Mouse (Mus musculus): Measurements from ENCODE around the gene Acad10.
"Not testable (repeated sequence)": the region's sequence is repeated elsewhere in the genome, so short reads cannot be mapped to it uniquely, and the experiment has no call there.

The Acad10 gene

DNA sequence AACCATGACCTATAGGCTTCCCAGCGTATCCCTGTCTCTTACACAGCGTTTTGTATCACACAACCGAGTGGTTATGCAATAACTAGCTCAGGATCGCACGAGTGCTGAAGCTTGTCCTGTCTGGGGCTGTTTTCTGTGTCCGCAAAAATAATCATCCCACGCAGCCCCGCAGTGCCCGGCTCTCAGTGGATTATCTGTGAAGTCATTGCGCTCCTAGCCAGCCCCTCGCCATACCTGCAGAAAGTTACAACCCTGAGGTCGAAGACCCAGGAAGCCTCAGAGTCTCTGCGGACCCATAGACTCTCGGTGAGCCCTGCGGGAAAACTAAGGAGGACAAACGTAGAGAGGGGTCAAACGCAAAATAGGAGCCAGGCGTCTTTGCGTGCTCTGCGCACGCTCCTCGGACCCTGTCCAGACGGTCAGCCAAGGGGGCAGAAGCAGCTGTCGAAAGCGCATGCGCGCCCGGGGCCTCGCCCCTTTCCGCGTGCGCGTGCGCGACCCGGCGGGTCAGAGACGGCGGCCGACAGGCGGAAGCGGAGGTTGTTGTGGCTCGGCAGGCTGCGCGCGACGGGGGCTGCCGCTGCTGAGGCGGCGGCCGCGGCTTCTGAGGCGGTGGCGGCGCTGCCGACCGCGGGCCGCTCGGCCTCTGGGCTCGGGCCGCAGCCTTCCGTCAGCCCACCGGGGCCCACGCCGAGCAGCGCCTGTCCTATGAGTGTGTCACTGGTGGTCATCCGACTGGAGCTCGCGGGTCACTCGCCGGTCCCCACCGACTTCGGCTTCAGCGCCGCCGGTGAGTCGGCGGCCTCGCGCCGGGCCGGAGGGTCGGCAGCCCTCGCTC lies at the start of gene Acad10, which contains the start of gene Brap:
Acad10 (minus strand) TSS at position 456 of the 838 bp plus-strand sequence.
Brap (plus strand) TSS at position 505 of the 838 bp plus-strand sequence.
- DNase-seq: peak; percentile 96

DNA sequence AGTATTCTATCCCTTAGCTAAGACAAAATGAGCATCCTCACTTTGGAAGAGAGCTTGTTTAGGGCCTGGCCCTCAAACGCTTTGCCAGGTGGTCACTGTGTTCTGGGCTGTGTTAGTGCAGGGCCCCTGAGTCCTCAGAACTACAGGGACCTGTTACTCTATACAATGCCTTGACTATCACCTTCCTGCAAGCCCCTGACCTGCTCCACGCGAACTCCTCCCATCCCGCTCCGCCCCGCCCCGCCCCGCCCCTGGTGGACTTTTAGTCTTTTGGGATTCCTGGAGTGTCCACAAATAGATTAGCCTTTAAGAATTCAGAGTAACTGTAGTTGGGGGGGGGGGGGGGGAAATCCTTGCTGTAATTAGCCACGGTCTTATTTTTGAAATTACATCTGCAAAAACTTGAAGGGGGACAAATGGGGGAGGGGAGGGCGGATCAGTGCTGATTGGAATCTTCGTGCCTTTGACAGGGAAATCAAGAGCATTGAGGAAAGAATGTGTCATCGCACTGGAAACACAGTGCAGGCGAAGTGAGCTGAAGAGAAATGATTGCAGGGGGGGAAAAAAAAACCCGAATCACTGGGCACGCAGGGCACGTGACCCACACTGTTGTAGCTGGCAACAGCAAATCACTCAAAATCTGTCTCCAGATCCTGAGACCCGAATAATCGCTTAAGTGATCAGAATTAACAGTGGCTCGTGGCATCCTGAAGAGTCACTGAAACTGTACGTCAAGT lies 44.4 kb upstream of the Acad10 start:
- no peak for DNase-seq

DNA sequence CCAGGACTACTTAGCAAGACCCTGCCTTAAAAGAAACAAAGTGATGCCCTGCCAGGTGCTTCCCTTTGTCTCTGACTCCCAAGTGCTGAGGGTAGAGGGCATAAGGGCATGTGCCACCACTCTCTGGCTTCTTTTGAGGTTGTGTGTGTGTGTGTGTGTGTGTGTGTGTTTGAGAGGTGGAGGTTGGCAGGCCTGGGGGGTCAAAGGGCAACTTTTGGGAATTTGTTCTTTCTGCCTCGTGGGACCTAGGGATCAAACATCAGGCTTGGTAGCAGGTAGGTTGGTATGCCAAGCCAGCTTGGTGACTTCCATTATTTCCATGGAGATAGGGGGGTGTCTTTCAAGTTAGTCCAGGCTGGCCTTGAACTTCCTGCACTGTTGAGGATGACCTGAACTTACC lies 43.0 kb upstream of the Acad10 start:
- DNase-seq: no peak

DNA sequence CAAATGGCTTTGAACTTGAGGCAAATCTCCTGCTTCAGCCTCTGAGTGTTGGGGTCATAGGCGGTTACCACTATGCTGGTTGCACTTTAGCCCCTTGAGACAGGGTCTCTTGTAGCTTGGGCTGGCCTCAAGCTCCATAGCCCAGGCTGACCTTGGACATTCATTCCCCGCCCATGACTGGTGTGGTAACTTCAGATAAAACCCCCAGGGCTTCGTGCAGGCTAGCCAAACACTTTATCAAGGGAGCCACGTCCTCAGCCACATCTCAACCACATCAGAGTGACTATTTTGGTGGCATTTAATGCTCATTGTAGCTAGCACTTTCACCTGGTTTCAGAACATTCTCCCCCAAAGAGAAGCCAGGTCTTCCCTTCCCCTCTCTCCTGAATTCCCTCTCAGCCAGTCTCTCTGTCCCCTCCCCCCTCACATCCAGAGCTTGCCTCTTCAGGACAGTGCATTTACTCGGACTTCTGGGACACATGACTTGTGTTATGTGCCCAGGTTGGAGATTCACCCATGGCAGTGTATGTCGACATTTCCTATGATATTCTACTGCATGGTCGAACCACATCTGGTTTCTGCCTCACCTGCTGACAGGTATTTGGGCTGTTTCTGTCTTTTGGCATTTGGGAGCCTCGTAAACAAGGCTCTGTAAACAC lies 40.9 kb upstream of the Acad10 start:
- no peak for DNase-seq

DNA sequence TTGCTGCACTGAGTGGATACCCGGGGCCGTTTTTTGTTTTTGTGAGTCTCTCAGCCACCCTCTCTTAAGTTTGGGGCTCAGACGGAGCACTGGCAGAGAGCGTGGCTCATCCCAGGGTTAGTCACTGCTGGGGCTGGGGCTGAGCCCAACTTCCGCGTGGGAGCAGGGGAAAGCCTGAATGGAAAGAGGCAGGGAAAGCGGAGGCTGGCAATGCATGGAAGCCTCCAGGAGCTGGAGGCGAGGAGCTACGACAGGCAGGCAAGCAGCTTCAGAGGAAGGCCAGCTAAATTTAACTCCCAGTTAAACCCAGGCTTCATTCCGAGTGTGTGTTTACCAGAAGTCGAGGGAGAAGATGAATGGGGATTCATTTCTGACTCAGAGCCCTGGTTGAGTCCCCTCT lies 40.2 kb upstream of the Acad10 start:
- DNase-seq: no peak

DNA sequence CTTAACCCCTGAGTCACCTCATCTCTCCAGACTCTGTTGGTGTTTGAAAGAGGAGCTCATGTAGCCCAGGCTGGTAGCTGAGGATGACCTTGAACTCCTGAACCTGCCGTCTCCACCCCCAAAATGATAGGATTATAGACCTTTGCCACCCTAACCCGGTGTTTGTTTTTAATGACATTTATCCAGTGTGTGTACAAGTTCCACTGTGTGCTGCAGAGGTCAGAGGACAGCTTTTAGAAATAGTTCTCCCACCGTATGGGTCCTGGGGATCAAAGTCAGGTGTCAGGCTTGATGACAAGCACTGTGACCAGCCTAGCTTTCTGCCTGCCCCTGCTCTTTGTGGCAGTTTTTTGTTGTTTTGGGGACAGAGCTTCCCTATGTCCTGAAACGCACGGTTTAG lies 39.6 kb upstream of the Acad10 start:
- no peak for DNase-seq

DNA sequence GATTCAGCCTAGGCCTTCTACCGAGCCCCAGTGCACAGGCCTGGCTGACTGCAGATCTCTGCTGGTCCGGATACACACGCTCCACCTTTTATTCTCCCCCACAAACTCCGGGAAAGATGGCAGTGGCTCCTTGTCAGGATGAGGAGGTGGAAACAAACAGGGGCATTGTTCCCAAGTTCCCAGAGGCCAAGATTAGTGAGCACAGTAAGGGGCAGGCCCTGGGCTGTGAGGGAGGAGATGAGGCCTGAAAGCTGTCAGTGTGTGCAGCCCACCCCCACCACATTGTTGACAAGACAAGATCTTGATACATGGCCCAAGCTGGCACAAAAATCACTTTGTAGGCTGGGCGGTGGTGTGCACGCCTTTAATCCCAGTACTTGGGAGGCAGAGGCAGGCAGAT lies 36.4 kb upstream of the Acad10 start:
- DNase-seq: no peak

DNA sequence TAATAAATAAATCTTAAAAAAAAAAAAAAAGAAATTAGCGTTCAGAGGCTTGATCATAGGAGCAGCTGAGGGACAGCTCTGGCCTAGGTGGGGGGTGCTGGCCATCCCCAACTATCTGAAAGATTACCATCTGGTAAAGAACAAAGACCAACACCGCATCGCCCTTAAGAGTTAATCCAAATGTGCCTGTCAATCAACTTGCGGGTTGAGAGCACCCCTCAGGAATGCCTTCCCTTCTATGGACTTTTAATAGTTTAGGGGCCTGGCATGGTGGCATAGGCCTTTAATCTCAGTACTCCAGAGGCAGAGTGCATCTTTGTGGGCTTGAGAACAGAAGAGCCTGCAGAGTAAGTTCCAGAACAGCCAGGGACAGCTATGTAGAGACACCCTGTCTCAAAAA lies 32.6 kb upstream of the Acad10 start:
- no peak for DNase-seq

DNA sequence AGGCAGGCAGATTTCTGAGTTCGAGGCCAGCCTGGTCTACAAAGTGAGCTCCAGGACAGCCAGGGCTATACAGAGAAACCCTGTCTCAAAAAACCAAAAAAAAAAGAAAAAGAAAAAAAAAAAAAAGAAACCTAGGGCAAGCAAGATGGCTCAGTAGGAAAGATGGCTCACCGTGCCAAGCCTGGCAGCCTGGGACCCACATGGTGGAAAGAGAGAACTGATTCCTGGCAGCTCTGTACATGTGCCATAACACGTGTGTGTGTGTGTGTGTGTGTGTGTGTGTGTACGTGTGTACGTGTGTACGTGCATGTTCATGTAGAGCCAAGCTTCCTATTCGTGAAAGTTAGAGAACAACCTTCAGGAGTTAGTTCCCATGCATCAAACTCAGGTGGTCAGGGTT lies 31.1 kb upstream of the Acad10 start:
- DNase-seq: not testable (repeated sequence)

DNA sequence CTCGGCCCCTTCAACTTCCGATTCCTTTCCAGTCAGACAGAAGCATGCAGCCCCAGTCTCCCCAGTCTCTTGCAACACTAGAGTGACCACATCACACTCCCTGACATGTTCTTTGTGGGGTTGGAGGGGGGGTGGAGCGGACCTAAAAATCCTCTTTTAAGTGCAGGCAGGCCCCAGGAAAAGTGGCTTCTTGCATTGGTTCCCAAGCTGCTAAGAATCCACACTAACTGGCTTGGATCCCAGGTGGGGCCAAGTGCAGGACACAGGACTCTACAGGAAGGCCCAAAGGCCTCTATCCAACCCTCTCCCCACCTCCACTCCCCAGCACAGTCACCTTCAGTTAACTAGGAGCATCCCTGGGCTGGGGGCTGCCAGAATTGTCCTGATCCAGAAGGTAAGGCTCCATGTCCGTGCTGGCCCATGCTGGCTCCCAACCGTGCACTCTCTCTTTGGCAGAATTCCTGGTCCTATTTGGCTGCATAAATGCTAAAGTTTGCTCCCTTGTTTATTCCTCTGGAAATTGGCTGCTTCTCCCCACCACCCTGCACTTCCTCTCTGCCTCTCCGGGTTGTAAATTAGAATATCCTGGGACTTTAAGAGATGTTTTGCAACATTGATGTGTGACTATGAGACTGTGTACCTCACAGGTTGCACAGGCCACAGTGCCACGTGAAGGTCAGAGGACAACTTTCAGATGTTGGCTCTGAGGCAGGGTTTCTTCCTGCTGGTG lies 30.3 kb upstream of the Acad10 start:
- peak; percentile 60 for DNase-seq

DNA sequence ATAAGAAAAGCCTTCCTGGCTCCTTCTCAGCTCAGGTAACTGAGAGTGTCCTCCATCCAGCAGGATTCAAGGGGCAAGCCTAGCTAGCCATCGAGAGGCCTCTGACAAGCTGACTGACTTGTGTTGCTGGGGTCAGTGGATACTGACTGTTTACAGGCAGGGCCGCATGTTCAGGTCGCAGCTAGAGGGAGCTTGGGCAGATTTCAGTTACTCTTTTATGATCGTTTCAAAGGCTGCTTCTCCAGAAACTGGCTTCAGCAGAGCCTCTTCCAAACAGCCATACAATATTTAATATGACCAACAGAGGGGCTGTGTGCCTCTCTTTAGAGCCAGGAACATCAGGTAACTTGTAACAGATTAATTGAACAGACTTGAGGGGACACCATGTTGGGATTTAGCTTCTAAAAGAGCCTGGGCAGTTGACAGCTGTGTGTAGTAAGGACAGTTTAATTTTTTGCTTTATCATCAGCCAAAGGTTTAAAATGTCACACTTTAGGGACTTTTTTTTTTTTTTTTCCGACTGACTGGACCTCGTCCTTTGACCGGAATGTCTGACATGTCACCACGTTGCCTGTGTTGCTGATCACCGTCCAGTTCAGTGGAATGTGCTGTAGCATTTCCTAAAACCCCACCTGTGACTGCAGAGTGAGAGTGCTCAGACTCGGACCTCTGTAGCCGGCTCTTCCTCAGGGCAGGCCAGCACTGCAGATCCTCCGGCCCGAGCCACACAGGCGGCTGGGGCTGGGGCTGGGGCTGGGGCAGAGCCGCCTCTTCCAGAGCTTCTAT lies 26.0 kb upstream of the Acad10 start:
- peak; percentile 31 for DNase-seq

DNA sequence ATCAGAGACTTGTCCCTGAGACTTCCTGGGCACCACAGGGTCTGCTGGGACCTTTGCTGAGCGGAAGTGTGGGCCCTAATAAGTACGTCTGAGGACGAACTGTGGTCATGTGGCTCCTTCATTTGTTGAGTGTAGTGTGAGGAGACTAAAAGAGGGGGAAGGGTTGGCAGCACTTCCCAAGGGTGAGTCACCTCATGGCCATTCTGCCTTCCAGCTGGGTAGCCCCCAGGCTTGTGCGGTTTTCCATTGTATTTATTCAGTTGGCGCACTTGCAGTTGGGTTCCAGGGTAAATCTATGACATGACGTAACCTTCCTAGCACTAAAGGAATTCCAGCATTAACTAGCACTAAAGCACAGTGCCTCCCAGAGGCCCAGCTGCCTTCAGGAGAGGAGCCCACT lies 25.2 kb upstream of the Acad10 start:
- DNase-seq: no peak

DNA sequence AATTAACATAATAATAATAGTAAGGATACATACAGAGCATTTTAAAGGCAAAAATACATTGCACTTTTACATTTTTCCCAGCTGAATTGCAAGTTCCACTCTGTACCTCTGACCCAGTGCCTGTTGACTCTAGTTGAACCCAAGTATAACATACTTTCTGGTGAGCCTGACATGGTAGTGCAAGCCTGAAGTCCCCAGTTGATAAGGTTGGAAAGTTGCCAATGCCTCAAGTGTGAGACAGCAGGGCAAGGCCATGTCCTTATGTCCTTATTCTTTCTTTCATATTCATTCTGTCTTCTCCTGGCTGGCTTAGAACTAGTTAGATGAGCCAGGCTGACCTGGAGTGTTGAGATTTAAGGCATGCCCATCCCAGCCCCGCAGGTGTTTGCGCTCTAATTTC lies 21.9 kb upstream of the Acad10 start:
- DNase-seq: no peak

DNA sequence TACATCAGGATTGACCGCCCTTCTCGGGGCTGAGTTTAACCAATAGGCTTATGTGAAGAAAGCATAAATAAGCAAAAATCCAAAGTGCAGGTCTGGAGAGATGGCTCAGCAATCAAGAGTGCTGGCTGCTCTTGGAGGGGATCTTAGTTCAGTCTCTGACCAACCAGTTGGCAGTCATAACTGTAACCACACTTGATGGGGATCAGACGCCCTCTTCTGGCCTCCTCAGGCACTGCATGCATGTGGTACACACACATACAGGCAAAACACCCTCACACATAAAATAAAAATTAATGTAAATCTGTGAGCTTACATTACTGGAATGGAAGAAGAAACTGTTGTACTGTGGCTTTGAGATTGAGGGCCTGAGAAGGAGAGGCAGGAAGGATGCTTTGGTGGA lies 10.1 kb upstream of the Acad10 start:
- DNase-seq: peak; percentile 34

DNA sequence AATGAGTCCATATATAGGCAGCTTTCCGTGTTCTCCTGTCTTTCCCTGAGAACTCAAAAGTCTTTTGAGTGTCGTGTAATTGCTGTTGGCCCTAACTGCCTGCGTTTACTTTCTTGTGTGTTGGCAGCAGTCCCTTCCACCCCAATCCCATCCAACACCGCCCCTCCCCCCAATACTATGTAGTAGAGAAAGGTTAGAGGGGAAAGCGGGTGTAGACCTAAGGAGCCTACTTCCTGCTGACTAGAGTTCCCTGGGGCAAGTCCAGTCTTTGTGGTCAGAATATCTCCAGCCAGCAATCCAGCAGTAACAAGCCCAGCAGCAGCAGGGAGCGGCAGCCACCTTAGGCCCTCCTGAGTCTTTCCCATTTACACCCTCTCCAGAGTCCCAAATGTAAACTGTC lies 8.1 kb upstream of the Acad10 start:
- DNase-seq: no peak

DNA sequence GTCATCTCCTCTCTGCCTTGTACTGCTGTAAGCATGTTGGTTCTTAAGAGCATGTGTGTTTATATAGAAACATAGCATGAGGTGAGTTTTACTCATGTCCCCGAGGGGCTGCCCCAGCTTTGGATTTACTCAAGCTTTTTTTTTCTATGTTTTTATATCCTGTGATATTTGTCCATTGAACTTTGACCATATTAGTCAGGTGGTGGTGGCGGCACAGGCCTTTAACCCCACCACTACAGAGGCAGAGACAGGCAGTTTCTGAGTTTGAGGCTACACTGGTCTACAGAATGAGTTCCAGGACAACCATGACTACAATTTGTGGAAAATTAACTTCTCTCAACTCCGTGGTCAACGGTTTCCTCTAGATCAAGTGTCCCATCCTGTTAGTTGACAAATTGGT lies 6.8 kb upstream of the Acad10 start:
- no peak for DNase-seq

DNA sequence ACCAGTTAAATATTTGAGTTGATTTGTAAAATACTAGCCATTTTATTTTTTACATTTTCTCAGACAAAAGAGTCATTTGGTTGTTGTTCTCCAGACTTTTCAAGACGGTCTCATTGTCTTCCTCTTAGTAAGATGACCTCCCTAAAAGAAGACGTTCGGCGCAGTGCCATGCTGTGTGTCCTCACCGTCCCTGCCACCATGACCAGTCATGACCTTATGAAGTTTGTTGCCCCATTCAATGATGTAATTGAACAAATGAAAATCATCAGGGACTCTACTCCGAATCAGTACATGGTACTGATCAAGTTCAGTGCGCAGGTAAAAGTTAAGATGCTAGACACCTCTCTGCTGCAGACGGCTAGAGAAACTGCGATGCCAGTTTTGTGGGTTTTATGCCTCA lies 4.7 kb upstream of the Acad10 start:
- no peak for DNase-seq

DNA sequence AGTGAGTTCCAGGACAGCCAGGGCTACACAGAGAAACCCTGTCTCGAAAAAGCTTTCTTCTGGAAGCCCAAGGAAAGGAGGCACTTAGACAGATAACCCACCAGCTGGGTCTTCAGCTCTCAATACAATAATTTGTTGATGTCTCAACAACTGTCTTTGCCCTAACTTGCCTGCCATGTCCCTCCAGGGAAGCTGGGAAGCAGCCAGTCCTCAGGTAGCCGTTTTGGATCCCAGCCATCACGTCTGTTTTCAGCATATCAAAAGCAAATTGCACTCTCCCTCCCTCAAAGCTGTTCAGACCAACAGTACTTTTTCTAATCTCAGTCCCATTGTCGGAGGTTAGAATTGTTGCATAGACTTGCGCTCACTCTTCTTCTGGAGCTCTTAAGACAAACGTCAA lies 3.8 kb upstream of the Acad10 start:
- no peak for DNase-seq

DNA sequence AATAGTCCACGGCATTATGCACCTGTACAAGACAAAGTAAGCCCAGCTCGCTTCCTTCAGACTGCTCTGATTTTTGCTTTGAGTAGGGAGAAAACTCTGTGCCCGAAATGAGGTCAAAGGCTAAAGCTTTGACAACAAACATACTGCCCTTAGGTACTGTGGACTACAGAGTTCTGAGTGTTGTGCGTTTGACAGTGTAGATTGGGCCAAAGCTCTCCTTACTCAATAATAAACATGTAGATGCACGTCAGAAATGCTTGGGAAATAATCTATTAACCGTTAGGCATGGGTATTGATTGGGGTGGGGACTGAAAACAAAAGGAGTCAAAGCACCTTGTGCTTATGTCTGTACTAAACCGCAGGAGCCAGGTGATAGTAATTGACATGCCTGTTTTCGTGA lies 3.1 kb upstream of the Acad10 start:
- no peak for DNase-seq

DNA sequence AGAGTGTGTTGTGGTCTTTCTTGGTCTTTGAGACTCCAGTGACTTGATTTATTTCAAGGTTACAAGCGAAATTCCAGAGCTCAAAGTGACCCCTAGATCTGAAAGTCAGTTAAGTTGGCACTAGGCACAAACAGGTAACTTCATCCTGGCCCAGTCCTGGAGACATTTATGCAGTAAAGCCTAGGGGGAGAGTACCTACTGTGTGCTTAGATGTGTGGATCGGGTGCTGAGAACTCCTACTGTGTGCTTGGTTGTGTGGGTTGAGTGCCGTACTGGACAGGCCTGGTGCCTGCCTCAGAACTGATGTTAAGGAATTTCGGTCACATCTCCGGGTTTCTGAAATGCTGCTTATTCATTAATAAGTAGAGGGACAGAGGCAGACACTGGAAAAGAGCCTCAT lies 1.2 kb upstream of the Acad10 start:
- no peak for DNase-seq

DNA sequence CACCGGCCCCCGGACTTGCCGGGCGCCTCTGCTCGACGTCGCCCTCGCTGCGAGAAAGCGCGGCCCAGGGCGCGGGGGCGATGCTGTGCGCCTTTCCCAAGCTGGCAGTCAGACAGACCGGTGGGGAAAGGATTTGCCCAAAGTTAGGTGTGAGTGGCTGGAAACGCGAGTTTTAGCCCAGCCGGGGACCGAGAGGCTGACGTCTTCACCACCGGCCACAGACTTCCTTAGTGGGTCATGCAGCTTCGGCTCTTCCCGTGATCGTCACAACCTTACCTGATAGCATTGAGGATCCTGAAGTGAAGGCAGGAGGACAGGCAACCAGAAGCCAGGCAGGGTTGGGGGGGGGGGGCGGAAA lies 562 bp upstream of the Acad10 start:
- DNase-seq: no peak

DNA sequence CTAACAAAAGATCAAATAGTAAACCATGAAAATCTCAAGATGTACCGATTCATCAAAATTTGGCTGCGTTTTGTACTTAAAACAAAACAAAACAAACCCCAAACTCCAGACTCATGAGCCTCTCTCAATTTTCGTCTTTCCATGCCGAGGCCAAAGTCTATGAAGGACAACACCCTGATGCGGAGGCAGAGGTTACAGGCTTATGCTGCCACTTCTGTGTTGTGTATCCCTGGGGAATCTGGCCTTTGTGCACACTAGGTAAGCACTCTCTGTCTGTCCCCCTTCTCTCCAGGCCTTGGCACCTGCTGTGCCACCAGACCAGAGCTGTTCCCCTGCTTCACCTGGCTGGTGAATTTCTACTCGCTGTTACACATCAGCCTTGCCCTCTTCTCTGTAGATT lies 2.7 kb downstream of the Acad10 start:
- not testable (repeated sequence) for DNase-seq
